Mouse (Mus musculus) erythroblast, embryonic 14.5 days (primary cell): Measurements from ENCODE around the gene Lcmt2. TPM values are rescaled to one million over a fixed set of nuclear protein-coding genes. Genes with fewer than 3 reads are reported as not detected.
"Not testable (repeated sequence)": the region's sequence is repeated elsewhere in the genome, so short reads cannot be mapped to it uniquely, and the experiment has no call there.

Source experiments
- H3K27me3 ChIP-seq: 2 replicates; pipeline ENCODE4 v1.6.1; 2012; ENCODE audit warnings: inconsistent platforms; ENCODE audit not compliant: control insufficient read depth
- H3K36me3 ChIP-seq: 2 replicates; pipeline ENCODE4 v1.6.1; 2012; ENCODE audit warnings: mild to moderate bottlenecking, inconsistent platforms; ENCODE audit not compliant: control insufficient read depth
- H3K4me1 ChIP-seq: 2 replicates; pipeline ENCODE4 v1.6.1; 2012; ENCODE audit warnings: inconsistent platforms; ENCODE audit not compliant: control insufficient read depth
- H3K4me3 ChIP-seq: replicated peaks from 2 replicates; pipeline ENCODE3; 2012; ENCODE audit warnings: moderate library complexity, mild to moderate bottlenecking, inconsistent platforms
- H3K9me3 ChIP-seq: 2 replicates; pipeline ENCODE4 v1.6.1; 2012; ENCODE audit warnings: low read length, inconsistent platforms, mixed read lengths; ENCODE audit not compliant: control insufficient read depth
- GATA1 ChIP-seq: IDR thresholded peaks from 2 replicates; pipeline ENCODE4 v1.6.1; 2012; ENCODE audit warnings: low read length, inconsistent platforms, mixed read lengths
- TAL1 ChIP-seq: IDR thresholded peaks from 3 replicates; pipeline ENCODE4 v1.6.1; 2012; ENCODE audit warnings: low read length, inconsistent platforms, mixed read lengths
- polyA plus RNA-seq: library from polyadenylated mRNA; stranded (reverse); fragments of >175 nt; gene quantifications from 2 replicates; pipeline ENCODE4 v1.2.3, GENCODE M21; 2012

Gene Lcmt2
- polyA plus RNA-seq, 1 experiment = 0.27 TPM

DNA sequence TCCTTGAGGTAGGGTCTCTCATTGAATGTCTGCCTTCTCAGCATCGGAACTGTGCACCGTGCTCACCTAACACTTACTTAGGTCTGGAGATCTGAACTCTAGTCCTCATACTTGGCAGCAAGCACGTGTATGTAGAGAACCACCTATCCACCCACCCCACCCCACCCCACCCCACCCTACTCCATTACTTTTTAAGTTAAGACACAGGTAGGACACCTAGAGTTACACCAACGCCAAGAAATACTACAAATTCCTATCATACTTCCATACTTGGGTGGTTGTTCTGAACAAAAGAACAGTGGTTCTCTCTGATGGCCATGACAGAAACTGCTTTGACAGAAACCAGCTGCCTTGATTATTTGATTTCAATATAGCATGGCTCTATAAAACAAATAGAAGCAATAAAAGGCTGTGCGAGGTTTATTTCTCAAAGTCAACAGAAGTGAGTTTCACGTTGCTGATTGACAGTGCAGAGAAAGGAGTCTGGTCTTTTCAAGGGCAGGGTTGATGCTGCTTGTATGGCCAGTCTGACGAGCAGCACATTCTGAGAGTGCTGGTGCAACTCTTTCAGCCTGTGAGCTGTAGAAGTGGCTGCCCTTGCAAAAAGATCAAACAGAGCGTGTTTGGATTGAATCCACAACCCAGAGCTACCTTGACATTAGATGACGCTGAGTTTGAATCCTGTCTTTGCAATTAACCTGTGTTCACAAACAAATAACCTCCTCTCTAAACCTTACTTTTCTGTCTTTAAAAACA, 11.4 kb downstream of the Lcmt2 start:
- TF ChIP-seq GATA1 = no peak
- no peak for TF ChIP-seq TAL1
- Histone ChIP-seq H3K27me3 (no peaks in the 10 kb centered on the region), H3K9me3 (no peaks in the 10 kb centered on the region), H3K4me3 (no peak overlapping the region), H3K36me3 (no peaks in the 10 kb centered on the region), H3K4me1 (peaks cover 6% of the 10 kb centered on the region; the same call in 1 of the 2 replicates)

DNA sequence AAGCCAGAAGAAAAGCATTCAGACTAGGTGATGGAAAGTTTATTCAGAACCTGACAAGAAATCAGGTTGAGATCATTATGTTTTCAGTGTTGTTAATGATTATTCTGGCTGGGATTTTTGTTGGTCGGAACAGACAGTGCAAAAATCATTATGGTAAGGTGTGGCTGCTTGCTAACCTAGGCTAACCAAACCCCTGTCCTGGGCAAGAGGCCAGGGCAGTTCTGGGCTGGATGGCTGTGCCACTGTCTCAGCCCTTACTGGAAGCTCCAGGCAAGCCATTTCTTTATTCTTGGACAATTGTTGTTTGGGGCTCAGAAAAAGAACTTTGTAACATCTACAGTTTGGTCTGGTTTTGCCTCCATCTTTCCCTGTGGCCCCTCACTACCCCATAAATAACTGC, 12.9 kb downstream of the Lcmt2 start:
- TF ChIP-seq TAL1 = no peak
- H3K4me1 ChIP-seq = peaks cover 3% of the 10 kb centered on the region; the same call in 1 of the 2 replicates
- H3K9me3 ChIP-seq = no peaks in the 10 kb centered on the region
- H3K27me3 ChIP-seq = no peaks in the 10 kb centered on the region
- H3K4me3 ChIP-seq = no peak overlapping the region
- no peaks in the 10 kb centered on the region for H3K36me3 ChIP-seq

GRCm38 (mm10) chr2:121126302-121126701, 14.2 kb downstream of the Lcmt2 start:
- not testable (repeated sequence) for H3K4me3 ChIP-seq, H3K27me3 ChIP-seq, H3K9me3 ChIP-seq, H3K4me1 ChIP-seq, H3K36me3 ChIP-seq

DNA sequence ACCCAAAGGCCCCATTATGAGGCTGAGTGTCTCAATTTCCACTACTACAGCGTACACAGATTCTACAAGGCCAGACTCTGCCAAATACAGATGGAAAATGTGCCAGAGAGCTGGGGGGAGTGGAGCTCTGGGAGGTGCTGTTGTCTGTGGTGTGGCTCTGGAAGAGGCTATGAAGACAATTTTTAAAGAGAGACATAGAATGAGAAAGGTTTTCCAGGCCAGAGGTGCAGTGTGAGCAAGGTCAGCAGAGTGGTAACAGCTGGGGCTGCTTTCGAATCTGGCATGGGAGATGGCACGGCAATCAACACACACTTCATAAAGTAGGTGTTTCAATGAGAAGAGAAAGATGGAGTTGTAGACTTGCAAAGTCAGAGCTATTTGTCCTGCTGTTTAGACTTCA, 21.2 kb downstream of the Lcmt2 start:
- no peak overlapping the region for H3K4me3 ChIP-seq
- TF ChIP-seq TAL1 (no peak), GATA1 (no peak)
- no peaks in the 10 kb centered on the region for H3K36me3 ChIP-seq
- H3K27me3 ChIP-seq = peaks cover 11% of the 10 kb centered on the region
- no peaks in the 10 kb centered on the region for H3K9me3 ChIP-seq
- H3K4me1 ChIP-seq = no peaks in the 10 kb centered on the region

- Histone ChIP-seq H3K27me3 (peaks cover 8% of the 10 kb centered on the region), H3K36me3 (no peaks in the 10 kb centered on the region), H3K4me1 (no peaks in the 10 kb centered on the region), H3K4me3 (no peak overlapping the region), H3K9me3 (no peaks in the 10 kb centered on the region)
- TF ChIP-seq TAL1 (no peak), GATA1 (no peak)
Measured at GRCm38 (mm10) chr2:121115418-121115817, 25.0 kb downstream of the Lcmt2 start.

GRCm38 (mm10) chr2:121109695-121110094, 30.8 kb downstream of the Lcmt2 start, which contains the start of gene Tgm7:
Tgm7 (minus strand) TSS chr2:121109795.
- H3K4me1 ChIP-seq = no peaks in the 10 kb centered on the region
- no peaks in the 10 kb centered on the region for H3K36me3 ChIP-seq
- no peaks in the 10 kb centered on the region for H3K9me3 ChIP-seq
- H3K27me3 ChIP-seq = peaks cover 3% of the 10 kb centered on the region
- no peak for TF ChIP-seq TAL1
- no peak for TF ChIP-seq GATA1
- no peak within 1 kb of the TSS for H3K4me3 ChIP-seq

DNA sequence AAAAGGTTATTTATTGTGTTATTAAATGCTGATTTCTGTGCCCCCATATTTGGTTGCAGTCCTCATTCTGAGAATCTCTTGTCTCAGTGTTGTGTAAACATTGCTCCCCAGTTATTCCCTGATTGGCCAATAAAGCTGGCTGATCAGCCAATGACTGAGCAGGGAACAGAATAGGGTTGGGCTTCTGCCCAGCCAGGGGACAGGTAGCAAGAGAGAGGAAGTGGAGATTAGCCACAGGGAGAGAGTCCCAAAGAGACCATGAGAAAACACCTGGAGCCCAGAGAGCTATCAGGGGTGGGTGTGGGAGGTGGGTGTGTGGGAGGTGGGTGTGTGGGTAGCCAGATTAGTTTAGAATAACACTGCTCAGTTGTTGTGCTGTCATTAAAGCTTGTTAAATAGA, 34.5 kb downstream of the Lcmt2 start:
- TF ChIP-seq TAL1 (no peak), GATA1 (no peak)
- Histone ChIP-seq H3K36me3 (no peaks in the 10 kb centered on the region), H3K9me3 (no peaks in the 10 kb centered on the region), H3K27me3 (peaks cover 3% of the 10 kb centered on the region; the same call in 1 of the 2 replicates), H3K4me1 (no peaks in the 10 kb centered on the region; the same call in 1 of the 2 replicates), H3K4me3 (no peak overlapping the region)

GRCm38 (mm10) chr2:121102051-121102450, 38.4 kb downstream of the Lcmt2 start:
- no peaks in the 10 kb centered on the region; the same call in 1 of the 2 replicates for H3K4me1 ChIP-seq
- TF ChIP-seq GATA1 (no peak), TAL1 (no peak)
- H3K36me3 ChIP-seq = no peaks in the 10 kb centered on the region
- no peaks in the 10 kb centered on the region for H3K9me3 ChIP-seq
- H3K4me3 ChIP-seq = no peak overlapping the region
- no peaks in the 10 kb centered on the region for H3K27me3 ChIP-seq

DNA sequence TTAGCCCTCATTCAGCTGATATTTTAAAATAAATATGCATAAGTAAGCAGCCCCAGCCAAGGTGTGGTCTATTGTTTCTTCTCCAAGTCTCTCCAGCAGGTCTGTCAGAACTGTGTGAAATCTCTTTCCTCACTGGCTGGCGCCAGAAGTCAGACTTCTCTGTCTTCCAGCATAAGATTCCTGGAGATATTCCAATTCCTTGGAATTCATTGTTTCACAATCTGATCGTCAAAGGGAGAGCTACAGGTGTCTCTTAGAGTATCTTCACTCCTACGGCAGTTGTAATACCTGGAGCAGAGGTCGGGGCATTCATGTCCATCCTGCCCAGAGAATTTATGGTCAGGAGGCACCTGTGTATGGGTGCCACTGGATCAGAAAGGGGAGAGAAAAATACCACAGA, 50.7 kb downstream of the Lcmt2 start:
- TF ChIP-seq TAL1 = no peak
- no peak for TF ChIP-seq GATA1
- Histone ChIP-seq H3K27me3 (peaks cover 3% of the 10 kb centered on the region; the same call in 1 of the 2 replicates), H3K4me1 (no peaks in the 10 kb centered on the region)

GRCm38 (mm10) chr2:121088507-121088906, 51.9 kb downstream of the Lcmt2 start:
- Histone ChIP-seq H3K27me3 (peaks cover 5% of the 10 kb centered on the region), H3K4me1 (no peaks in the 10 kb centered on the region), H3K9me3 (peaks cover 4% of the 10 kb centered on the region; the same call in 1 of the 2 replicates), H3K36me3 (no peaks in the 10 kb centered on the region), H3K4me3 (no peak overlapping the region)
- TF ChIP-seq TAL1 = no peak
- no peak for TF ChIP-seq GATA1

More for the DNA sequence above, 50.7 kb downstream of the Lcmt2 start:
- Histone ChIP-seq H3K4me3 (no peak overlapping the region), H3K36me3 (no peaks in the 10 kb centered on the region), H3K9me3 (peaks cover 4% of the 10 kb centered on the region; the same call in 1 of the 2 replicates)
